12 mouse cellular contexts compared by ENCODE assay signal in the genomic region with DNA sequence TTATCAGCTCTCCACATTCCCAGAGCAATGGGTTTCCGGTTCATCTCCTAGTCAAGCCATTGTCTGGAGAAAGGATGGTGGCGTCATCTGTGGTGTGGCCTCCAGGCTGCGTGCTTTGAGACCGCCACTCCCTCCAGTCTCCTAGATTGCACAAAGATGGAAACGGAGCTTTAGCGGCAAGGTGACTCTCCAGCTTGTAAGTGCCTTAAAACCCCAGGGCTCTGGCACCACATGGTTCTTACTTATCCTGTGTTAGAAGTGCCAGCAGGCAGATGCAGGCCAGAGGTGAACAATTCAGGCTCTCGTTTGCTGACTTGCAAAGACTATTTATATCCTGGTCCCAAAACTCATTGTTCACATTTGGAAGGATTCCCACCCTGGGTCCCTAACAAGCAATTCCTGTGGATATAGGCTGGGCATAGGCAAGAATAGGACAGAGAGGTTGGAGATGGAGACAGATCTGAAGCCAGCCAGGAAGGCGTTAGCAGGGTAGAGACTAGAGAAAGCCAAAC. TPM values are rescaled to one million over a fixed set of nuclear protein-coding genes. Genes with fewer than 3 reads are reported as not detected.
DNase-seq lines count a peak whose midpoint lies in the region; ATAC-seq lines count a peak whose summit lies in the region.
"Had no signal": no experiment of that assay in that cellular context is flagged by ENCODE, and none has a peak within 500 bp of the region (broad histone marks: within the 10 kb centered on the region; RNA-seq: fewer than 3 reads in every experiment).

No protein-coding gene starts in this region.

- 53% methylated on average over 8 of the region's 8 CpGs for WGBS in hindbrain, embryonic 15.5 days
- 60% methylated on average over 8 of the region's 8 CpGs for WGBS in hindbrain, embryonic 16.5 days
- 35% methylated on average over 8 of the region's 8 CpGs for WGBS in heart, embryonic 11.5 days (ENCODE audit: insufficient replicate concordance)
- 43% methylated on average over 8 of the region's 8 CpGs for WGBS in lung, embryonic 15.5 days
- 72% methylated on average over 8 of the region's 8 CpGs for WGBS in midbrain, embryonic 13.5 days

- ATAC-seq in hindbrain, embryonic 15.5 days (ENCODE audit: low FRiP score, low read depth), result 0 out of 2 replicates have a peak, but pooled peaks have one; percentile 27
- no peak for ATAC-seq in hindbrain, embryonic 16.5 days
- 0 out of 2 replicates have a peak, but pooled peaks have one; percentile 27 for ATAC-seq in heart, embryonic 11.5 days (replicated peaks; ENCODE audit: insufficient number of reproducible peaks, low FRiP score, low TSS enrichment)
- no peak for ATAC-seq in lung, embryonic 15.5 days (ENCODE audit: borderline replicate concordance, extremely low read depth, low FRiP score, low TSS enrichment)
- ATAC-seq in midbrain, embryonic 13.5 days, result no peak
- ATAC-seq: CD4-positive, CD25-positive, alpha-beta regulatory T cell, adult 4 months had no signal

- H3K36me3 ChIP-seq in hindbrain, embryonic 15.5 days, result peaks cover 26% of the 10 kb centered on the region
- peaks cover 14% of the 10 kb centered on the region; the same call in 1 of the 2 replicates for H3K36me3 ChIP-seq in hindbrain, embryonic 16.5 days (ENCODE audit: control insufficient read depth, insufficient read depth, low read length)
- H3K36me3 ChIP-seq in heart, embryonic 11.5 days (ENCODE audit: control insufficient read depth, insufficient read depth, low read length), result peaks cover 16% of the 10 kb centered on the region
- H3K36me3 ChIP-seq in lung, embryonic 15.5 days, result peaks cover 35% of the 10 kb centered on the region
- peaks cover 34% of the 10 kb centered on the region for H3K36me3 ChIP-seq in midbrain, embryonic 13.5 days

- no peak overlapping the region for H3K27ac ChIP-seq in hindbrain, embryonic 15.5 days (replicated peaks)
- no peak overlapping the region for H3K27ac ChIP-seq in hindbrain, embryonic 16.5 days (ENCODE audit: low read depth, low read length)
- H3K27ac ChIP-seq in heart, embryonic 11.5 days (ENCODE audit: low read depth, low read length), result peak overlapping the region; percentile 36; the same call in 1 of the 2 replicates
- peak overlapping the region; percentile 57 for H3K27ac ChIP-seq in lung, embryonic 15.5 days
- H3K27ac ChIP-seq in midbrain, embryonic 13.5 days, result no peak overlapping the region

- DNase-seq in R1 (ENCODE audit: low read depth, low spot score), result peak; percentile 87
- DNase-seq in ovary, postnatal 36 days (ENCODE audit: low spot score), result no peak
- no peak for DNase-seq in cerebellum, adult 11-12 months
- DNase-seq: cerebellum, postnatal 10 days; layer of hippocampus, postnatal 36 days had no signal

- H3K4me3 ChIP-seq in hindbrain, embryonic 15.5 days, result no peak overlapping the region
- no peak overlapping the region for H3K4me3 ChIP-seq in hindbrain, embryonic 16.5 days (ENCODE audit: low read length)
- no peak overlapping the region for H3K4me3 ChIP-seq in heart, embryonic 11.5 days (ENCODE audit: low read depth, low read length)
- H3K4me3 ChIP-seq in lung, embryonic 15.5 days, result no peak overlapping the region
- no peak overlapping the region for H3K4me3 ChIP-seq in midbrain, embryonic 13.5 days (replicated peaks)
- H3K4me3 ChIP-seq: stomach, embryonic 15.5 days had no signal

- H3K9ac ChIP-seq in hindbrain, embryonic 15.5 days, result no peak overlapping the region
- no peak overlapping the region for H3K9ac ChIP-seq in hindbrain, embryonic 16.5 days (ENCODE audit: low read depth, low read length)
- no peak overlapping the region for H3K9ac ChIP-seq in heart, embryonic 11.5 days (ENCODE audit: low read depth, low read length)
- H3K9ac ChIP-seq in lung, embryonic 15.5 days, result no peak overlapping the region
- no peak overlapping the region for H3K9ac ChIP-seq in midbrain, embryonic 13.5 days (replicated peaks)
- H3K9ac ChIP-seq: stomach, embryonic 15.5 days had no signal

- H3K4me1 ChIP-seq in hindbrain, embryonic 15.5 days (replicated peaks), result peaks cover 12% of the 10 kb centered on the region; the same call in 1 of the 2 replicates
- peaks cover 6% of the 10 kb centered on the region; the same call in 1 of the 2 replicates for H3K4me1 ChIP-seq in hindbrain, embryonic 16.5 days (ENCODE audit: control insufficient read depth, insufficient read depth, low read depth, low read length)
- peaks cover 14% of the 10 kb centered on the region for H3K4me1 ChIP-seq in heart, embryonic 11.5 days (ENCODE audit: control insufficient read depth, insufficient read depth, low read length)
- peaks cover 20% of the 10 kb centered on the region for H3K4me1 ChIP-seq in lung, embryonic 15.5 days
- 0 out of 2 replicates have a peak, but pooled peaks cover 9% of the 10 kb centered on the region for H3K4me1 ChIP-seq in midbrain, embryonic 13.5 days (replicated peaks)
- H3K4me1 ChIP-seq: stomach, embryonic 15.5 days had no signal

- no peaks in the 10 kb centered on the region for H3K27me3 ChIP-seq in hindbrain, embryonic 15.5 days
- no peaks in the 10 kb centered on the region for H3K27me3 ChIP-seq in hindbrain, embryonic 16.5 days (replicated peaks; ENCODE audit: control insufficient read depth, insufficient read depth, low read length)
- no peaks in the 10 kb centered on the region for H3K27me3 ChIP-seq in heart, embryonic 11.5 days (ENCODE audit: control insufficient read depth, insufficient read depth, low read length)
- no peaks in the 10 kb centered on the region for H3K27me3 ChIP-seq in lung, embryonic 15.5 days
- H3K27me3 ChIP-seq in midbrain, embryonic 13.5 days, result no peaks in the 10 kb centered on the region
- H3K27me3 ChIP-seq: stomach, embryonic 15.5 days had no signal

- H3K9me3 ChIP-seq in hindbrain, embryonic 15.5 days, result no peaks in the 10 kb centered on the region
- H3K9me3 ChIP-seq in hindbrain, embryonic 16.5 days (ENCODE audit: control insufficient read depth, low read length), result no peaks in the 10 kb centered on the region
- no peaks in the 10 kb centered on the region for H3K9me3 ChIP-seq in heart, embryonic 11.5 days (replicated peaks; ENCODE audit: control insufficient read depth, low read length)
- no peaks in the 10 kb centered on the region for H3K9me3 ChIP-seq in lung, embryonic 15.5 days
- no peaks in the 10 kb centered on the region for H3K9me3 ChIP-seq in midbrain, embryonic 13.5 days
- H3K9me3 ChIP-seq: stomach, embryonic 15.5 days had no signal

- H3K4me2 ChIP-seq in hindbrain, embryonic 15.5 days, result no peak overlapping the region
- H3K4me2 ChIP-seq in hindbrain, embryonic 16.5 days (ENCODE audit: low read length), result no peak overlapping the region
- no peak overlapping the region for H3K4me2 ChIP-seq in heart, embryonic 11.5 days
- no peak overlapping the region for H3K4me2 ChIP-seq in lung, embryonic 15.5 days
- H3K4me2 ChIP-seq in midbrain, embryonic 13.5 days (replicated peaks), result no peak overlapping the region
- H3K4me2 ChIP-seq: stomach, embryonic 15.5 days had no signal

RNA-seq across cellular contexts. Expression of a gene that starts 40.4 kb away (rescaled TPM):
- 117 and 138 TPM in 2 replicates for polyA plus RNA-seq in hindbrain, embryonic 15.5 days (2015; fragmentation: Nextera tagmentation; extraction: Ambion mirVana)
- 115 and 156 TPM in 2 replicates for polyA plus RNA-seq in hindbrain, embryonic 16.5 days (2015; fragmentation: Nextera tagmentation; extraction: Ambion mirVana)
- polyA plus RNA-seq in heart, embryonic 11.5 days (2014; fragmentation: Nextera tagmentation; extraction: Ambion mirVana), result 108 and 120 TPM in 2 replicates
- 182 and 184 TPM in 2 replicates for polyA plus RNA-seq in lung, embryonic 15.5 days (2015; fragmentation: Nextera tagmentation; extraction: Ambion mirVana)
- 149 and 175 TPM in 2 replicates for polyA plus RNA-seq in midbrain, embryonic 13.5 days (2015; fragmentation: Nextera tagmentation; extraction: Ambion mirVana)

Comparison
In these comparisons a context has a peak if more than half of its experiments do, and no peak if none do; other contexts are left out.
1. ATAC-seq: peak in hindbrain, embryonic 15.5 days (single experiment) and heart, embryonic 11.5 days (single experiment); none in hindbrain, embryonic 16.5 days (single experiment), lung, embryonic 15.5 days (single experiment) and midbrain, embryonic 13.5 days (single experiment).
2. H3K27ac ChIP-seq: peak in heart, embryonic 11.5 days (single experiment) and lung, embryonic 15.5 days (single experiment); none in hindbrain, embryonic 15.5 days (single experiment), hindbrain, embryonic 16.5 days (single experiment) and midbrain, embryonic 13.5 days (single experiment).